Mouse (Mus musculus) hindbrain, embryonic 11.5 days (tissue): ENCODE results near the gene Sdk1. TPM values are rescaled to one million over a fixed set of nuclear protein-coding genes. Genes with fewer than 3 reads are reported as not detected.

Source experiments
- ATAC-seq: fragments of 200-750 bp; cut with Nextera tagmentation; 2 replicates; pipeline ENCODE4 v1.8.0; 2017; ENCODE audit warnings: mild to moderate bottlenecking, moderate TSS enrichment, moderate library complexity; ENCODE audit not compliant: low FRiP score
- DNase-seq: peaks from one replicate; pipeline ENCODE4 v3.0.0-alpha.2; 2015; ENCODE audit warnings: low spot score
- H3K27ac ChIP-seq: fragments of 300-500 bp; sonication (generic); 2 replicates; pipeline ENCODE4 v1.5.1; 2014; ENCODE audit warnings: mild to moderate bottlenecking, low read depth, low read length
- H3K27me3 ChIP-seq: fragments of 300-500 bp; sonication (generic); 2 replicates; pipeline ENCODE4 v1.6.1; 2014; ENCODE audit warnings: mild to moderate bottlenecking, low read length, moderate library complexity, mixed read lengths; ENCODE audit not compliant: control insufficient read depth, insufficient read depth
- H3K36me3 ChIP-seq: fragments of 300-500 bp; sonication (generic); 2 replicates; pipeline ENCODE4 v1.6.1; 2014; ENCODE audit warnings: mild to moderate bottlenecking, low read length, moderate library complexity, mixed read lengths; ENCODE audit not compliant: control insufficient read depth, insufficient read depth
- H3K4me1 ChIP-seq: fragments of 300-500 bp; sonication (generic); replicated peaks from 2 replicates; pipeline ENCODE4 v1.6.1; 2014; ENCODE audit warnings: low read length, mixed read lengths; ENCODE audit not compliant: control insufficient read depth, insufficient read depth
- H3K4me2 ChIP-seq: fragments of 300-500 bp; sonication (generic); replicated peaks from 2 replicates; pipeline ENCODE4 v1.6.1; 2014; ENCODE audit warnings: mild to moderate bottlenecking, low read depth, low read length
- H3K4me3 ChIP-seq: fragments of 300-500 bp; sonication (generic); 2 replicates; pipeline ENCODE4 v1.5.1; 2014; ENCODE audit warnings: low read depth, low read length
- H3K9ac ChIP-seq: fragments of 300-500 bp; sonication (generic); 2 replicates; pipeline ENCODE4 v1.6.1; 2014; ENCODE audit warnings: low read depth, low read length
- H3K9me3 ChIP-seq: fragments of 300-500 bp; sonication (generic); 2 replicates; pipeline ENCODE4 v1.6.1; 2016; ENCODE audit warnings: low read length; ENCODE audit not compliant: control insufficient read depth
- WGBS: fragments of 180-500 bp; shearing (Covaris S2); extraction: QIAGEN DNeasy Blood & Tissue Kit; methylation state at CpG from one replicate; pipeline ENCODE4 v1.1.7; 2014; 5-methylcytosine and 5-hydroxymethylcytosine counted together
- polyA plus RNA-seq: library from polyadenylated mRNA; unstranded; fragments of >200 nt; fragmentation: Nextera tagmentation; extraction: Ambion mirVana; gene quantifications from 2 replicates; pipeline ENCODE4 v1.2.1, GENCODE M21; 2014

The Sdk1 gene
- polyA plus RNA-seq, 1 experiment from 2014 or later, result 1.1 TPM

- 87% methylated on average over 8 of the region's 8 CpGs for WGBS
- DNase-seq, result no peak
Measured at GRCm38 (mm10) chr5:141940636-141941035, 699.3 kb downstream of the Sdk1 start.

GRCm38 (mm10) chr5:141950791-141951190 lies 709.5 kb downstream of the Sdk1 start:
- no peak overlapping the region for H3K27ac ChIP-seq
- no peak for ATAC-seq
- no peak overlapping the region for H3K4me2 ChIP-seq
- H3K36me3 ChIP-seq, result no peaks in the 10 kb centered on the region
- H3K9me3 ChIP-seq, result no peaks in the 10 kb centered on the region
- no peak for DNase-seq
- H3K9ac ChIP-seq, result no peak overlapping the region
- H3K27me3 ChIP-seq, result no peaks in the 10 kb centered on the region
- no peak overlapping the region for H3K4me3 ChIP-seq
- H3K4me1 ChIP-seq, result no peaks in the 10 kb centered on the region
- WGBS, result 80% methylated on average over 11 of the region's 11 CpGs

More at GRCm38 (mm10) chr5:141940636-141941035, 699.3 kb downstream of the Sdk1 start:
- Histone ChIP-seq H3K4me1 (no peaks in the 10 kb centered on the region), H3K9me3 (no peaks in the 10 kb centered on the region), H3K9ac (no peak overlapping the region), H3K4me3 (no peak overlapping the region), H3K27me3 (no peaks in the 10 kb centered on the region), H3K36me3 (no peaks in the 10 kb centered on the region), H3K27ac (no peak overlapping the region), H3K4me2 (no peak overlapping the region)
- ATAC-seq, result no peak

- Histone ChIP-seq H3K27ac (no peak overlapping the region), H3K9me3 (no peaks in the 10 kb centered on the region), H3K27me3 (no peaks in the 10 kb centered on the region), H3K9ac (no peak overlapping the region), H3K4me3 (no peak overlapping the region), H3K4me2 (no peak overlapping the region), H3K4me1 (no peaks in the 10 kb centered on the region), H3K36me3 (no peaks in the 10 kb centered on the region)
- ATAC-seq, result no peak
- DNase-seq, result no peak
- WGBS, result 97% methylated on average over 2 of the region's 2 CpGs
Measured at GRCm38 (mm10) chr5:141952270-141952669, 711.0 kb downstream of the Sdk1 start.

- Histone ChIP-seq H3K27me3 (no peaks in the 10 kb centered on the region), H3K4me2 (no peak overlapping the region), H3K4me3 (no peak overlapping the region), H3K36me3 (no peaks in the 10 kb centered on the region), H3K4me1 (no peaks in the 10 kb centered on the region), H3K27ac (no peak overlapping the region), H3K9ac (no peak overlapping the region), H3K9me3 (no peaks in the 10 kb centered on the region)
- no peak for DNase-seq
- WGBS, result 90% methylated on average over 7 of the region's 7 CpGs
- ATAC-seq, result no peak
Measured at GRCm38 (mm10) chr5:141952708-141953490, 711.6 kb downstream of the Sdk1 start.

GRCm38 (mm10) chr5:141971071-141971470 lies 729.8 kb downstream of the Sdk1 start:
- no peak for ATAC-seq
- H3K4me2 ChIP-seq, result no peak overlapping the region
- H3K4me3 ChIP-seq, result no peak overlapping the region
- no peak for DNase-seq
- no peak overlapping the region for H3K27ac ChIP-seq
- H3K27me3 ChIP-seq, result no peaks in the 10 kb centered on the region
- no peaks in the 10 kb centered on the region for H3K36me3 ChIP-seq
- H3K9me3 ChIP-seq, result no peaks in the 10 kb centered on the region
- no peaks in the 10 kb centered on the region for H3K4me1 ChIP-seq
- H3K9ac ChIP-seq, result no peak overlapping the region

- no peaks in the 10 kb centered on the region for H3K27me3 ChIP-seq
- H3K36me3 ChIP-seq, result no peaks in the 10 kb centered on the region
- no peak overlapping the region for H3K27ac ChIP-seq
- no peak overlapping the region for H3K9ac ChIP-seq
- no peak overlapping the region for H3K4me3 ChIP-seq
- DNase-seq (no peak), ATAC-seq (no peak)
- no peak overlapping the region for H3K4me2 ChIP-seq
- H3K9me3 ChIP-seq, result no peaks in the 10 kb centered on the region
- no peaks in the 10 kb centered on the region for H3K4me1 ChIP-seq
Measured at GRCm38 (mm10) chr5:141979511-141979910, 738.2 kb downstream of the Sdk1 start.

- WGBS, result 88% methylated on average over 6 of the region's 6 CpGs
- no peak overlapping the region for H3K27ac ChIP-seq
- no peaks in the 10 kb centered on the region for H3K9me3 ChIP-seq
- H3K4me3 ChIP-seq, result no peak overlapping the region
- no peak overlapping the region for H3K4me2 ChIP-seq
- no peaks in the 10 kb centered on the region for H3K36me3 ChIP-seq
- H3K27me3 ChIP-seq, result no peaks in the 10 kb centered on the region
- DNase-seq, result no peak
- H3K4me1 ChIP-seq, result no peaks in the 10 kb centered on the region
- ATAC-seq, result no peak
- no peak overlapping the region for H3K9ac ChIP-seq
Measured at GRCm38 (mm10) chr5:141980746-141981145, 739.5 kb downstream of the Sdk1 start.

GRCm38 (mm10) chr5:141984322-141984721 lies 743.0 kb downstream of the Sdk1 start:
- no peak for ATAC-seq
- H3K27ac ChIP-seq, result no peak overlapping the region
- H3K9ac ChIP-seq, result no peak overlapping the region
- H3K4me3 ChIP-seq, result no peak overlapping the region
- no peaks in the 10 kb centered on the region for H3K9me3 ChIP-seq
- H3K4me1 ChIP-seq, result no peaks in the 10 kb centered on the region
- peak; percentile 16 for DNase-seq
- H3K27me3 ChIP-seq, result no peaks in the 10 kb centered on the region
- H3K4me2 ChIP-seq, result no peak overlapping the region
- no peaks in the 10 kb centered on the region for H3K36me3 ChIP-seq
- WGBS, result 83% methylated on average over 4 of the region's 4 CpGs

GRCm38 (mm10) chr5:141985003-141985402 lies 743.7 kb downstream of the Sdk1 start:
- 15% methylated on average over 8 of the region's 8 CpGs for WGBS
- no peaks in the 10 kb centered on the region for H3K36me3 ChIP-seq
- H3K4me2 ChIP-seq, result no peak overlapping the region
- H3K27ac ChIP-seq, result no peak overlapping the region
- H3K27me3 ChIP-seq, result no peaks in the 10 kb centered on the region
- no peak overlapping the region for H3K4me3 ChIP-seq
- no peak overlapping the region for H3K9ac ChIP-seq
- DNase-seq, result peak; percentile 84
- no peak for ATAC-seq
- no peaks in the 10 kb centered on the region for H3K9me3 ChIP-seq
- H3K4me1 ChIP-seq, result no peaks in the 10 kb centered on the region
